Mouse (Mus musculus) neural tube, embryonic 10.5 days (tissue): ENCODE results near the gene Ets2.

Experiments
- DNase-seq: peaks from one replicate; pipeline ENCODE4 v3.0.0-alpha.2; 2017; ENCODE audit warnings: low spot score; ENCODE audit errors: extremely low spot score

Gene Ets2

DNA sequence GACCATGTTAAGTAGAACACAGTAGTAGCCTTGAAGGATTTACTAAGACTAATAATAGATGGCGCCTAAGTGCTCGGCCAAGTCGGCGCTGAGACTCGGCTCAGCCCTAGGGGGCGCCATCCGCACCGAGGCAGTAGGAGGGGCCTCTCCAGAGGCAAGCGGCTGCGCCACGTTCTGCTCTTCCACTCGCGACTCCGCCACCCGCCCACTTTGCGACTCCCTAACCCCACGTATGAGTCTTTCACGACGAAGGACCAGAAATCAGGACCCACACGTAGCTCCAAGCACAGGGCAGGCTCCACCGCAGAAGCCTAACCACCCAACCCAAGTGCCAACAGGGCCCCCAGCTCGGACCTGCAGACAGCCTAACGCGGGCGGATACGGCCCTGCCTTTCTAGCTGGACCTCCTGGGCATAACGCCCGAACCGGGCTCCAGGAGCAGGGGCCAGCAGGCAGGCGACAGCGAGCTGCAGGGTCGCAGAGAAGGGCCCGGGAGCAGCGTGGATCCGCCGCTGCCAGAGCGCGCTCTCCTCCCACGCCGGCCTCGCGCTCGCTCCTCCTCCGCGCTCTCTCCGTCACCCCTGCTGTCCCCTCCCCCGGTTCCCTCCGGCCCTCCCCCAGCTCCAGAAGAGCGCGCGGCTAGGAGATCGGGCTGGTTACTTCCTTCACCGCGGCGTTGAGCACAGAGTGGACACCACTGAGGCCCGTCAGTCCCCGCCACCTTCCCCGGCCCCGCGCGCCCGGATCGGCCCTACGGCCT lies at the start of gene Ets2:
TSS of gene Ets2 (plus strand) at position 274 of the 760 bp plus-strand sequence.
- DNase-seq: peak; percentile 90

DNA sequence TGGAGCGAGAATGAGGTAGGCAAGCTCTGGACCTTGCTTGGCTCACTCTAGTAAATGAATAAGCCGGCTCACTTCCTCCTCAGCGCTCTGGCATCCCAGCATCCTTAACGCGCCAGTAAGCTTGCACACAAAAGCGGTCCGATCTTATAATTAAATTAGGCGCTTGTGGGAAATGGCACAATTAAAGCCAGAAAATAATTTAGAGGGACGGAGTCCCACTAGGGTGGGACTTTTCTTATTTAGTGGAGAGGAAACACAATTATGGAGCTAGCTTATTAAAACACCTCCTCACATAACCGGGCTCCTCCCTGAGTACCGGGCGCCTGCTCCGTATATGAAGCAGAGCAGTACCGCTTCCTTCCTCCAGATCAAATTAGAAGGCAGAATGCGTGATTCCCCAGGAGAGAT lies 47.7 kb upstream of the Ets2 start:
- DNase-seq: no peak

DNA sequence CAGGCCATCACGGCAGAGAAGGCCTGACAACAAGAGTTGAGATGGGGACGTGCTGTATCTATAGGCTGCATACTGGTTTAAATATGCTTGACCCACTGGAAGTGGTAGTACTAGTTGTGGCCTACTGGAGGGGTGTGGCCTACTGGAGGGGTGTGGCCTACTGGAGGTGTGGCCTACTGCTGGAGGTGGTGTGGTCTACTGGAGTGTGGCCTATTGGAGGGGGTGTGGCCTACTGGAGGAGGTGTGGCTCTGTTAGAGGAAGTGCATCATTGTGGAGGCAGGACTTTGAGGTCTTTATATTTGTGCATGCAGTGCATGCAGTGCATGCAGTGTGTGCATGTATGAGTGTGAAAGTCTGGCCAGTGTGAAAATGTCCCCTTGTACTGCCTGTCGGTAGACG lies 45.3 kb upstream of the Ets2 start:
- DNase-seq: no peak

GRCm38 (mm10) chr16:95657187-95657586 lies 44.7 kb upstream of the Ets2 start:
- no peak for DNase-seq

- DNase-seq: no peak
Measured at GRCm38 (mm10) chr16:95657756-95658155, 44.1 kb upstream of the Ets2 start.

DNA sequence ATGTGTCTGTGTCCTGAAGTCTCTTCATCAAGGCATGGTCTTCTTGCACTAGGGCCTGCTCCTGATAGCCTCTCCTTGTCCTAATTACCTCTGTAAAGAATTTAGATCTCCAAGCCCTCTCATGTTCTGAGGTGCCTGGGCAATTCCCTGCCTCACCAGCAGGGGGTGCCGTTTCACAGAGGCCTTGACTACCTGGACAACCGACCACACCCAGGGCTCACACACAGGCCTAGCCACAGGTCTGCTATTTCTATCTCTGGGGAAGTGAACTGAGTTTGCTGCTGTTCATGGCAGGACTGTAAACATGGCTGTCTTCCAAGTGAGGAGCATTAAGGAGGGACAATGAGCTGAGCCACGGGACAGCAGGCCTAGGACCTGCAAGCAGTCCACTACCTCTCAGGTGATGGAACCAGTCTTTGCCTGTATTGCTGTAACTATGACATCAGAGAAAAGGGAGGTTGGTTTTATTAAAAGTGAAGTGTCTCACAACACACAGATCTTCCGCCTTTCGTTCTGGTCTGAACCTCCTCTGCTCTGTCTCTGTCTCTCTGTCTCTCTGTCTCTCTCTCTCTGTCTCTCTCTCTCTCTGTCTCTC lies 42.9 kb upstream of the Ets2 start:
- peak; percentile 38 for DNase-seq

GRCm38 (mm10) chr16:95659461-95659860 lies 42.4 kb upstream of the Ets2 start:
- DNase-seq: no peak

GRCm38 (mm10) chr16:95660909-95661308 lies 41.0 kb upstream of the Ets2 start:
- DNase-seq: no peak

GRCm38 (mm10) chr16:95665472-95666131 lies 36.3 kb upstream of the Ets2 start:
- no peak for DNase-seq

DNA sequence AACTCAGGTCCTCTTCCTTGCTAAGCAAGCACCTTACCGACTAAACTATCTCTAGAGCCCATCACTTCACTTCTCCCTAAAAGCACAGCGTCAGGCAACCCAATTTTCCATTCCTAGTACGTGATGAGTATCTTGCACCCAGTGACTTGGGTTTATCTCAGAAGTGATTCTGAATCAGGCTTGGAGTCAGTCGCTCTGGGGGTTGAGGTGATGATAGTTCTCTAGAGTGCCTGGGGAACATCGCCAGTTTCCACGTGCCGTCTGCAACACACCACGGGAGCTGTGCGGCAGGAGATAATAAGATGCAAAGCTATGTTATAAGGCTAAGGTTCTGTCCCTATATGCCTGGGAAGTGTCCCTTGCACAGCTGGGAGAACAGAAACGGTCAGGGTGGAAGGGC lies 35.6 kb upstream of the Ets2 start:
- no peak for DNase-seq

- no peak for DNase-seq
Measured at GRCm38 (mm10) chr16:95667395-95668150, 34.3 kb upstream of the Ets2 start.

- no peak for DNase-seq
Measured at GRCm38 (mm10) chr16:95668151-95668993, 33.5 kb upstream of the Ets2 start.

- no peak for DNase-seq
Measured at GRCm38 (mm10) chr16:95674452-95674921, 27.4 kb upstream of the Ets2 start.

- DNase-seq: no peak
Measured at GRCm38 (mm10) chr16:95675212-95675611, 26.7 kb upstream of the Ets2 start.

DNA sequence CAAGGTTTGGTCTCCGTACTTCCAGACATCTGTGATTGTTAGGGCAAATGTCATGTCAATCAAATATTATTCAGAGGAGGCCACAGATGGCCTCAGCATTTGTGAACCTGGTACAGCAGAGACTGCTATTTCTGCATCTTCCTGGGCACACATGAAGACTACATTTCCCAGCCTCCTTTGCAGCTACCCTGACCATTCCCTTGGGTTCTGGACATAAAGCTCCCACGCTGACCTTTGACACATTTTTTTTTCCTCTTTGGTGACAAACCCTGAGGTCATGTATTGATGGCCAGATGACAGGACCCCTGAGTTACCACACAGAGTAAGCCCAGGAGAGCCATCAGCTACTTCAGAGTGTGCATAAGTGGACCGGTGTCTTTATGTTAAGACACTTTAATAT lies 25.2 kb upstream of the Ets2 start:
- DNase-seq: no peak

DNA sequence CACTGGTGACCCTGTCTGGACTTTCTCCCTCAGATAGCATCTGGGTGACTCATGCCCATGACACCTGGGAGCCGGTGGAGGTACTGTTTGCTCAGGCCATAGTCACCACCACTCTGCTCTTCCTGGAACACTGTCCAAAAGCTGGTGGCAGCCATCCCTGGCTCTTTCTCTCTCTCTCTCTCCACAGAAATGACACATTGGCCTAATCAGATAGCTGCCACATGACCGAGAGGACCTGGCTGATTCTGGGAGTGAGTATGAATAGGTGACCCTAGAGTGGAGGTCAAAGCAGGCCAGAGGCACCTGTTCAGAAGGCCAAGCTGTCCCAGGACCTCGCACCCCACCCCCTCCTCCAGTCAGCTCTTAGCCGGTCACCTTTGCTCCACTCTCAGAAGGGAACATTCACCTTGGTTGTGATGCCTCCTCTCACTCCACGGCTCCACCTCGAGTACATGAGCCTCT lies 19.4 kb upstream of the Ets2 start:
- DNase-seq: no peak

GRCm38 (mm10) chr16:95685807-95686206 lies 16.1 kb upstream of the Ets2 start:
- DNase-seq: no peak

DNA sequence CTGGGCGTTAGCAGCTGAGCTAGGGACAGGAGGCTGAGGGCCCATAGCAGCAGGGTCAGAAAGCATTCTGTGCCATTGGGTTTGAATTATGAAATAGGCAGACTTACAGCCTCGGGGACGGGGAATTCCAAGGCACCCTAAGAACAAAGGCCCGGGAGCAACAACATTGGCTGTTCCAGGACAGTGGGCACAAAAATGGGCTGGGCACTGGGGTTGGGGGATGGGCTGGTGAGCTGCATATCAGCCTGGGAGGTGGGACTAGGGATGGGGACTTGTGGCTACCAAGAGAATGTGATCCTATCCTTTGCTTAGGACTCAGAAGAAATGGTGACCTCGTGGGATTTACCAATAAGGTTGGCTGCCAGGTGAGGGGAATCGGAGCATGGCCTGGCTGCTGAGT lies 15.6 kb upstream of the Ets2 start:
- DNase-seq: no peak

DNA sequence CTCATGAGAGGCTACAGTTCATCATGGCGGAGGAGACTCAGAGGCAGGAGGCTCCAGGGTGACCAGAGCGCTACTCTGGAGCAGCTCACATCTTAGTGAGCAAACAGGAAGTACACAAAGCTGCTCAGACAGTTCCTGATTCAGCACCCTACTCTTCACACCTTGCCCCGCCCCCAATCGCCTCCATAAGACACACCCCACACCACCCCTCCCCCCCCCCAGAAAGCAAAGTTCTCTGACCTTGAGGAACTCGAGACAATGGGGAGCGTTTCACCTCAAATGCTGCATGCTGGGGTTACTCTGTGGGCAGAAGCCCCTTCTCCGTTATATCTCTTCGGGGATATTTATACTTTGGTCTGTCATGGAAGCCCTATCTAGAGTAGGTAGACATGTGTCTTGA lies 15.0 kb upstream of the Ets2 start:
- DNase-seq: no peak

DNA sequence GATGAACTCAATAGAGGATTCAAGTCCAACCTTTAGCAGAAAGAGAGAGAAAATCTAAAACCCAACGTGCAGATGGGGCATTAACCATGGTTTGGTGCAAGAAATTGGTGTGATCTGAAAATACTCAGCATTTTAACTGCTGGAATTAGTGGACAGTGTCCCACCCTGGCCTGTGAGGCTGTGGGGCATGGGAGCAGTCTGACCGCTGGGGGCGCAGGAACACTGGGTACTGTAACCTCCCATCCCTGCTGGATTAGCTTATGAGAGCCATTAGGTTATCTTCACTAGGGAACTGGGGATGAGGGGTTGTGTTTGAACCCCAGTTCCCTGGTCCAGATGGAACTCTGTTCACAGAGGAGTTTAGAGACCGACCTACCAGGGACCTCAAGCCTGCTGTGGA lies 13.9 kb upstream of the Ets2 start:
- DNase-seq: no peak

DNA sequence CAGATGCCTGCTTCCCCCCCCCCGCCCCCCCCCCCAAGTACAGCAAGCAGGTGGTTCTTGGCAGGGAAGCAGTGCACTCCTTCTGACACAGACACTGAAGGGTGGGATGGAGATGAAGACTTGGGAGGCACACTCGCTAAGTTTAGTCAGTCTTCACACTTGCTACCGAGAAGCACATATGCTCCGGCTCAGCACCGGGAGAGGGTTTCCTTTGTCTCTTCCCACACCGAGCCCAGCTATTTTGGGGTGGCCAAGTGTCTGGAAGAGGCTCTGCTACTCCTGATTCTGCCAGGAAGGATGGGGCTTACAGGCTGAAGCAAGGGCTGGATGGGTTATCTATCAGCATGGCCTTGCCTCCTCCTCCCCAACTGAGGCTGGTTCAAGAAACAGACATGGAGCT lies 5.3 kb upstream of the Ets2 start:
- DNase-seq: no peak
